Mouse (Mus musculus) lung, adult 18-20 months (tissue): ENCODE data around the gene Pank2.
"Not testable (repeated sequence)": the region's sequence is repeated elsewhere in the genome, so short reads cannot be mapped to it uniquely, and the experiment has no call there.

Source experiments
- DNase-seq, 2 experiments: peaks; one replicate each; pipeline ENCODE4 v3.0.0; 2022; ENCODE audit warnings: mixed read lengths in 2 of 2

Pank2 gene

GRCm38 (mm10) chr2:131261481-131262212, 648 bp upstream of the Pank2 start:
- no peak for DNase-seq

- DNase-seq, result peak in 1 of 2 experiments; percentile 78
Measured at GRCm38 (mm10) chr2:131262680-131263670, 680 bp downstream of the Pank2 start.

- DNase-seq, result no peak
Measured at GRCm38 (mm10) chr2:131264027-131264426, 1.7 kb downstream of the Pank2 start.

- no peak for DNase-seq
Measured at GRCm38 (mm10) chr2:131265056-131265455, 2.8 kb downstream of the Pank2 start.

GRCm38 (mm10) chr2:131275493-131275892, 13.2 kb downstream of the Pank2 start:
- DNase-seq, result no peak

GRCm38 (mm10) chr2:131276722-131277121, 14.4 kb downstream of the Pank2 start:
- DNase-seq, result no peak

- no peak for DNase-seq
Measured at GRCm38 (mm10) chr2:131281596-131281995, 19.3 kb downstream of the Pank2 start.

- peak in 1 of 2 experiments; percentile 9 for DNase-seq
Measured at GRCm38 (mm10) chr2:131286276-131286675, 24.0 kb downstream of the Pank2 start.

- no peak for DNase-seq
Measured at GRCm38 (mm10) chr2:131290669-131291068, 28.4 kb downstream of the Pank2 start.

- DNase-seq, result no peak
Measured at GRCm38 (mm10) chr2:131296746-131297261, 34.5 kb downstream of the Pank2 start.

GRCm38 (mm10) chr2:131298674-131299073, 36.4 kb downstream of the Pank2 start:
- DNase-seq, result not testable (repeated sequence)

GRCm38 (mm10) chr2:131300485-131300884, 38.2 kb downstream of the Pank2 start:
- no peak for DNase-seq

GRCm38 (mm10) chr2:131301635-131302034, 39.3 kb downstream of the Pank2 start:
- no peak for DNase-seq

GRCm38 (mm10) chr2:131304497-131304896, 42.2 kb downstream of the Pank2 start:
- no peak for DNase-seq

- DNase-seq, result not testable (repeated sequence)
Measured at GRCm38 (mm10) chr2:131305226-131305625, 42.9 kb downstream of the Pank2 start.

GRCm38 (mm10) chr2:131307391-131307790, 45.1 kb downstream of the Pank2 start:
- no peak for DNase-seq

- DNase-seq, result no peak
Measured at GRCm38 (mm10) chr2:131307822-131308221, 45.5 kb downstream of the Pank2 start.

- no peak for DNase-seq
Measured at GRCm38 (mm10) chr2:131309296-131309695, 47.0 kb downstream of the Pank2 start.

- no peak for DNase-seq
Measured at GRCm38 (mm10) chr2:131316167-131316566, 53.9 kb downstream of the Pank2 start.

- DNase-seq, result no peak
Measured at GRCm38 (mm10) chr2:131319401-131319800, 57.1 kb downstream of the Pank2 start.

GRCm38 (mm10) chr2:131321192-131321591, 58.9 kb downstream of the Pank2 start:
- peak; percentile 61 to 72 for DNase-seq

- no peak for DNase-seq
Measured at GRCm38 (mm10) chr2:131323675-131324074, 61.4 kb downstream of the Pank2 start.

GRCm38 (mm10) chr2:131326044-131326443, 63.7 kb downstream of the Pank2 start:
- no peak for DNase-seq
